Mouse (Mus musculus) erythroblast, embryonic 14.5 days (primary cell): Measurements from ENCODE around the gene Bmp8a. TPM values are rescaled to one million over a fixed set of nuclear protein-coding genes. Genes with fewer than 3 reads are reported as not detected.

ENCODE experiments used
- H3K27me3 ChIP-seq: 2 replicates; pipeline ENCODE4 v1.6.1; 2012; ENCODE audit warnings: inconsistent platforms; ENCODE audit not compliant: control insufficient read depth
- H3K36me3 ChIP-seq: 2 replicates; pipeline ENCODE4 v1.6.1; 2012; ENCODE audit warnings: mild to moderate bottlenecking, inconsistent platforms; ENCODE audit not compliant: control insufficient read depth
- H3K4me1 ChIP-seq: 2 replicates; pipeline ENCODE4 v1.6.1; 2012; ENCODE audit warnings: inconsistent platforms; ENCODE audit not compliant: control insufficient read depth
- H3K4me3 ChIP-seq: replicated peaks from 2 replicates; pipeline ENCODE3; 2012; ENCODE audit warnings: moderate library complexity, mild to moderate bottlenecking, inconsistent platforms
- H3K9me3 ChIP-seq: 2 replicates; pipeline ENCODE4 v1.6.1; 2012; ENCODE audit warnings: low read length, inconsistent platforms, mixed read lengths; ENCODE audit not compliant: control insufficient read depth
- GATA1 ChIP-seq: IDR thresholded peaks from 2 replicates; pipeline ENCODE4 v1.6.1; 2012; ENCODE audit warnings: low read length, inconsistent platforms, mixed read lengths
- TAL1 ChIP-seq: IDR thresholded peaks from 3 replicates; pipeline ENCODE4 v1.6.1; 2012; ENCODE audit warnings: low read length, inconsistent platforms, mixed read lengths
- polyA plus RNA-seq: library from polyadenylated mRNA; stranded (reverse); fragments of >175 nt; gene quantifications from 2 replicates; pipeline ENCODE4 v1.2.3, GENCODE M21; 2012

Gene Bmp8a
- polyA plus RNA-seq = not detected in 2 replicates

DNA sequence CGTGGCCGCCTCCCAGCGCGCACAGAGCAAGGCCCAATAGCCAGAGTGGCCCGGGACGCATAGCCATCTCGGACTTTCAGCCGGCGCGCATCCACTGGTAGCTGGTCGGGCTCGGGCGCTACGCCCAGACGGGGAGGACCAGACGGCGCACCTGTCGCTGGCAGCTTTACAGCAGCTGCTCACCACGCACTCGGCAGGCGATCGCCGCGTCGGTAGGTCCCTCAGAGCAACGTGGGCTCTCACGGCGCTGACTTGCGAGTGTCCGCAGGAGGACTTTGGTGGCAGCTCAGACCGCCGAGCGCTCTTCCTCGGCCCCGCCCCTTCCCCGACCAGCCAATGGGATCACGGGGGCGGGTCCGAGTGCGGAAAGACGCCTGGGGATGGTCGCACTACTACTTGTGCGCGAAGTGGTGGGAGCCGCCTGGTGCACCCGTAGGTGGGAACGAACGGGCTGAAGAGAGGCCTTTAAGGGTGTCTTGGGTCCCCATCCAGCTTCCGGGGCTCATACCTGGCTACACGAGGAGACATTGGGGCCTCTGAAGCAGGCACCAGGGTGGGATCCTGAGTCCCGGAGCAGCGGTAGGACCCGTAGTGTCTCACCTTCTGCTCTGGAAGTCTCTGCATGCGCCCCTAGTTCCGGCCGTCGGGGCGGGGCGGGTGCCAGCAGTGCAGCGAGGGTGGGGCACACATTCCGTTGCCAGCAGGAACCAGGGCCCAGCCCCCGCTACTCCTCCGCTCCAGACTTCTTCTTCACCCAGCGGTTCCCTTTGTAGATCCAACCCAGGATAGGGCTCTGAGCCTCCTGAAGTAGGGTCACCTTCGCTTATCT is at the start of gene Bmp8a:
TSS of gene Bmp8a (minus strand) at position 611 of the 829 bp plus-strand sequence.
- H3K4me3 ChIP-seq = peak within 1 kb of the TSS; percentile 65
- TF ChIP-seq TAL1 (no peak), GATA1 (no peak)
- H3K27me3 ChIP-seq = peaks cover 56% of the 10 kb centered on the region
- H3K9me3 ChIP-seq = no peaks in the 10 kb centered on the region; the same call in 1 of the 2 replicates
- no peaks in the 10 kb centered on the region for H3K36me3 ChIP-seq
- H3K4me1 ChIP-seq = peaks cover 18% of the 10 kb centered on the region

DNA sequence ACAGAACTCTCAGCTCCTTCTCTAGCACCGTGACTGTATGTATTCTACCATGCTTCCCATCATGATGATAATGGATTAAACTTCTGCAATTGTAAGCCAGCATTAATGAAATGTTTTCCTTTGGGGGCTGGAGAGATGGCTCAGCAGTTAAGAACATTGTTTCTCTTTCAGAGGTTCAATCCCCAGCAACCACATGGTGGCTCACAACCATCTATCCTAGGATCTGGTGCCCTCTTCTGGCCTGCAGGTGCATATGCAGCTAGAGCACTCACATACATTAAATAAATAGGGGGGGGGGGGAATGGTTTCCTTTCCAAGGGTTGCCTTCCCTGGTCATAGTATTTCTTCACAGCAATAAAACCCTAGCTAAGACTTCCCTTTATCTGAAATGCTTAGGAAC is 49.1 kb upstream of the Bmp8a start:
- TF ChIP-seq TAL1 (no peak), GATA1 (no peak)
- Histone ChIP-seq H3K36me3 (peaks cover 65% of the 10 kb centered on the region), H3K27me3 (no peaks in the 10 kb centered on the region), H3K4me1 (no peaks in the 10 kb centered on the region), H3K4me3 (no peak overlapping the region), H3K9me3 (no peaks in the 10 kb centered on the region)

DNA sequence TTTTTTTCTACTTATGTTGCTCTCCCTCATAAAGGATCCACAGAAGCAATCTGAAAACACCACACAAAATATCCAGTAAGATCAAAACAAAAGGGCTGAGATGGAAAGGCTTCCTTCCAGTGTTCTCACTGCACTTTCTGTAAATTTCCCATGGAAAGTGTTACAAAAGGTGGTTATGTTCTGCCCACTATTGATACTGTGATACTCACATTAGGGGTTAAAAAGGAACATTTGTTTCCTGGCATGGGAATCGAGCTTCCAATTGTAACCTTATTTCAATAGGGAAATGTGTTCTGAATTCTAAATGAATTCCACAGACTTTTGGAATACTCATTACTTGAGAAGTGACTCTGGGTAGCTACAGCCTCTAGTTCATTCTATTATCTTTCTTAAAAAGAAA is 42.0 kb upstream of the Bmp8a start:
- H3K4me3 ChIP-seq = no peak overlapping the region
- no peaks in the 10 kb centered on the region for H3K27me3 ChIP-seq
- TF ChIP-seq TAL1 = no peak
- TF ChIP-seq GATA1 = no peak
- H3K36me3 ChIP-seq = peaks cover 80% of the 10 kb centered on the region
- no peaks in the 10 kb centered on the region for H3K9me3 ChIP-seq
- H3K4me1 ChIP-seq = no peaks in the 10 kb centered on the region

DNA sequence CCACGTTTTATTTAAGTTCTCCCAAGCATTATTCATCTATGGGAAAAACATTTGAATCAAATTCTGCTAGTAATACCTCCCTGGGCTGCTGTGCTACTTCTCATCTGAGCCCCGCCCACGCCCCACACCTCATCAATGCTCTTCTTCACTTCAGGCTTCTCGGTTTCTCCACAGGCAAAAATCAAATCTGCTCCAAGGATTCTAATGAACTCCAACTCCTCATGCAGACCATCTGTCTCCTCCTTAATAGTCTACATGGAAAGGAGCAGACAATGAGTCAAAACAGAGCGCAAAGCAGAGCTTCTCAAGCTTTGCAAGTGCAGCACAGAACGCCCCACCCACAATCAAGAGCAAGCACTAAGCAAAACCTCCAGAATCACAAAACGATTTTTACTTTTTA is 40.1 kb upstream of the Bmp8a start:
- H3K27me3 ChIP-seq = no peaks in the 10 kb centered on the region
- H3K36me3 ChIP-seq = peaks cover 79% of the 10 kb centered on the region
- TF ChIP-seq GATA1 (no peak), TAL1 (no peak)
- H3K9me3 ChIP-seq = no peaks in the 10 kb centered on the region
- no peak overlapping the region for H3K4me3 ChIP-seq
- H3K4me1 ChIP-seq = no peaks in the 10 kb centered on the region

DNA sequence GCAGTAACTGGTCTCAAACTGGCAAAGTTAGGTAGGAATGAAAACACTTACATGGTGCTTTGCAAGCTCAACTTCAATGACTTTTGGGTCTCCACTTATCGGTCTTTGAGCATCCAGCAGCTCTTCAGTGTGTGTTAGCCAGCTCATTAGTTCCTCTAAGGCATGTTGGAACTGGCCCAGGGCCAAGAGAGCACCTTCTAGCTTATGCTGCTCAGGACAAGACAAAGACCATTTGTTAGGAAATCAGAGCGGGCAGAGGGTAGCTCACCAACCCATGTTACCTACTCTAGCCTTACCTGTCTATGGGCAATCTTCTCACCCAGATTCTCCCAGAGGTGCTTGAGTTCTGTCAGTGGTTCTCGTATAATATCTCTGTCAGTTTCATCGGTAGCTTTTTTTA is 39.0 kb upstream of the Bmp8a start:
- Histone ChIP-seq H3K4me3 (no peak overlapping the region), H3K36me3 (peaks cover 81% of the 10 kb centered on the region)
- TF ChIP-seq TAL1 (no peak), GATA1 (no peak)

DNA sequence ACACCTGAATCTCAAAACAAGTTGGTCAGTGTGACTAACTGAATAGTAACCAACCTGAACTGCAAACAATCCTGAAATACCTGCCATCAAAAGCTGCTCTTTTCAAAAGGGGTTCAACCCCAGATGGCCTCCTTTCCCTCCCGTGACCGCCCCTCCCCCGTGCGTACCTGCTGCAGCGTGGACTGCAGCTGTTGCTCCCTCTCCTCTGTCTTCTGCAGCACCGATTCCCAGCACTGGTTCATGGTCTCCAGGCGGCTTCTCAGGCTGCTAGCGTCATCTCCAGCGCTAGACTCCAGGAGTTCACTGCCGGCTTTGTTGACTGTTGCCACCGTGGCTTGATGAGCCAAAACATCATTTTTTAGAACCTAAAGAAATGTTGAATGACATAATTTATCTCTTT is 38.5 kb upstream of the Bmp8a start:
- H3K4me1 ChIP-seq = no peaks in the 10 kb centered on the region
- no peaks in the 10 kb centered on the region for H3K9me3 ChIP-seq
- TF ChIP-seq TAL1 (no peak), GATA1 (no peak)
- H3K36me3 ChIP-seq = peaks cover 81% of the 10 kb centered on the region
- no peak overlapping the region for H3K4me3 ChIP-seq
- H3K27me3 ChIP-seq = no peaks in the 10 kb centered on the region

More for the DNA sequence above, 39.0 kb upstream of the Bmp8a start:
- no peaks in the 10 kb centered on the region for H3K4me1 ChIP-seq
- no peaks in the 10 kb centered on the region for H3K9me3 ChIP-seq
- H3K27me3 ChIP-seq = no peaks in the 10 kb centered on the region

DNA sequence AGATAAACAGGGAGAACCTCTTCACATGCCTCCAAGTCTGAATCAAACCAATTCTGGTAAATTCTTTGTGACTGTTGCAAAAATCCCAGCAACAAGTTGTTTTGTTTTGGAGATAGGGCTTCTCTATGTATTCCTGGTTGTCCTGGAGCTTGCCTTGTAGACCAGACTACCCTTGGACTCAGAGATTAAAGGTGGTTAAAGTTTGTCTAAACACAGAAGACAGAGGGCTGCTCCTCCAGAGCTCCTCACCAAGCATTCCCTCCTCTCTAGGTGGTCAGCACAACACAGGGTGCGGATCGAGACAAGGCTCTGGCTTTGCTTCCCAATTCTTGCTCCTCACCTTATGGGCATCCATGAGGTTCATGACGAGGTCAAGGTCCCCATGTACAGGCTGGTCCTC is 33.0 kb upstream of the Bmp8a start:
- H3K4me1 ChIP-seq = no peaks in the 10 kb centered on the region
- no peaks in the 10 kb centered on the region for H3K27me3 ChIP-seq
- no peak overlapping the region for H3K4me3 ChIP-seq
- TF ChIP-seq GATA1 (no peak), TAL1 (no peak)
- H3K36me3 ChIP-seq = peaks cover 80% of the 10 kb centered on the region
- no peaks in the 10 kb centered on the region for H3K9me3 ChIP-seq

DNA sequence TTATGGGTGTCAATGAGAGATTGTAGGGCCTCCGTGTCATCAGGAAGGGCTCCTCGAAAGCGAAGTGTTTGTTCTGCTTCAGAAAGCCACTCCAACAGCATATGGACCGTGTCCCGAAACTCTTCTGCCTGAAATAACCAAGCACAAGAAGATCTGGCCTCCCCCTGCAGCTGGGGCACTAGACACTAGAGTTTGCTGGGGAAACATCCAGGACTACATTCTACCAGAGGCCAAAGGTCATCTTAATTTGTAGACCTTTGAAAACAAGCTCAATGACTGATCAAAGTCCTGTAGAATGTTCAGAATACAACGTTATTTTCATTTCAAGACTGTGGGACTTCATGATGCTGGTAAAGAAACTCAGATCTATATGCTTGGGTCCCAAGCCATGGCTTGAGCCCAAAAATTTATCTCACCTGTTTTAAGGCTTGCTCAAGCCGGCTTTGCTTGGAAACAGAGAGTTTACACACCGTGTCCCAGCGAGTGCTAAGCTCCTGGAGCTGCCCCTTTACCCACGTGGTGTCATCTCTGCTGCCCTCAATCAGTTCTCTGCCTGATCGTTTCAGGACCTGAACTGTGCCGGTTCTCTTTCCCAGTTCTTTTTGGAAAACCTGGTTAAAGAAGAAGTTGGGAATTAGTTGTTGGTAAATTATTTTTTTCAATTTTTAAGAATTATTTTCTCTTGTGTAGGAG is 31.4 kb upstream of the Bmp8a start:
- H3K36me3 ChIP-seq = peaks cover 86% of the 10 kb centered on the region

DNA sequence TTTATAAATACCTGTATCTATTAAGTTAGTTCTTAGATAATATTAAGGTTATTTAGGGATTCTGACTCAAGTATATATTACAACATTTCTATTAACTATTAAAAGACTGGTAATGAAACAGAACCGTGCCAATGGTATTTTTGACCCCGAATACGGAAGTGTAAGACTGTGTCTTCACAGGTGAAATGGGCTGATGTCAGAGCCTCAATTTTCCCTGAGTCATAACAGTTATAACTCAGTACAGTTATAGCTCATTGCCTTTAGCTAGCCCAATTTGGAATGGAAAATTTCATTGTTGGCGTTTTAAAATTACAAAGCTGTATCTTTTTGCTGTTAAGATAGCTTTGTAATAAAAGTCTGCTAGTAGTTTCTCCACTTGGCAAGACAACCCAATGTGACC is 20.5 kb upstream of the Bmp8a start:
- Histone ChIP-seq H3K4me1 (no peaks in the 10 kb centered on the region), H3K4me3 (no peak overlapping the region), H3K27me3 (no peaks in the 10 kb centered on the region), H3K9me3 (no peaks in the 10 kb centered on the region), H3K36me3 (peaks cover 62% of the 10 kb centered on the region)
- TF ChIP-seq GATA1 (no peak), TAL1 (no peak)

More for the DNA sequence above, 31.4 kb upstream of the Bmp8a start:
- Histone ChIP-seq H3K9me3 (no peaks in the 10 kb centered on the region), H3K4me3 (no peak overlapping the region), H3K4me1 (no peaks in the 10 kb centered on the region), H3K27me3 (no peaks in the 10 kb centered on the region)
- TF ChIP-seq TAL1 = no peak
- TF ChIP-seq GATA1 = no peak
